Mouse (Mus musculus): Measurements from ENCODE around the gene Tesmin.

- TF ChIP-seq FOSL1 (IDR thresholded peaks at IDR 0.05; ENCODE audit: insufficient read depth, low read length, poor library complexity, severe bottlenecking) (no peak), CTCF (IDR thresholded peaks at IDR 0.05; ENCODE audit: control insufficient read depth, insufficient read depth, insufficient read length) (no peak), MYOG (IDR thresholded peaks at IDR 0.05; ENCODE audit: control insufficient read depth, extremely low read depth, insufficient read length) (no peak)
Observed at GRCm38 (mm10) chr19:3392384-3392783, 3.7 kb downstream of the Tesmin start.

Measured in C2C12 (cell line).